In the genomic region with DNA sequence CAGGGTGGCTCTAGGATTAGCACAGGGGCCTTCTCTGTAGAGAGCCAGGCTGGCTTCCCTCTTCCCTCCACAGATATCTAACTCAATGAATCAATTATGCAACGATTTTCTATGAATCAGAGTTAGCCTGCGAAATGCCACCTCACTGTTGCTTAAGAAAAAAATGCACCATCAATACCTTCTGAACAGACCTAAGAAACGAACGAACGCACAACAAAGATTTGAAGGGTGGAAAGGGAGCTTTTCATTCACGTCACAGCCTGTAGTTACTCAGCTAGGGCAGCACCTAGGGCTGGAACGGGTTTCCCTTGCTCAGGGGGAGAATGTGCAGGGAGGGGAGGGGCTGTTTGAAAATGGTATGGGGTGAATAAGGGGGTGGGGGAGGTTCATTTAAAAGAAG, we compare ENCODE assay signal across 8 mouse cellular contexts. TPM values are rescaled to one million over a fixed set of nuclear protein-coding genes. Genes with fewer than 3 reads are reported as not detected.
DNase-seq lines count a peak whose midpoint lies in the region; ATAC-seq and TF ChIP-seq lines count a peak whose summit lies in the region.
"Had no signal": no experiment of that assay in that cellular context is flagged by ENCODE, and none has a peak within 500 bp of the region (broad histone marks: within the 10 kb centered on the region; RNA-seq: fewer than 3 reads in every experiment).

No protein-coding gene starts in this region.

- peak overlapping the region; percentile 75 for H3K4me2 ChIP-seq in embryonic facial prominence, embryonic 13.5 days
- peak overlapping the region; percentile 86 for H3K4me2 ChIP-seq in hindbrain, embryonic 13.5 days
- H3K4me2 ChIP-seq in neural tube, embryonic 12.5 days (replicated peaks): peak overlapping the region; percentile 61

- 0 out of 2 replicates have a peak overlapping the region, but pooled peaks have one; percentile 32 for H3K9ac ChIP-seq in embryonic facial prominence, embryonic 13.5 days
- peak overlapping the region; percentile 98 for H3K9ac ChIP-seq in hindbrain, embryonic 13.5 days
- peak overlapping the region; percentile 94; the same call in 1 of the 2 replicates for H3K9ac ChIP-seq in neural tube, embryonic 12.5 days

- peaks cover 44% of the 10 kb centered on the region for H3K4me1 ChIP-seq in embryonic facial prominence, embryonic 13.5 days
- H3K4me1 ChIP-seq in hindbrain, embryonic 13.5 days (replicated peaks): peaks cover 65% of the 10 kb centered on the region
- H3K4me1 ChIP-seq in neural tube, embryonic 12.5 days: peaks cover 42% of the 10 kb centered on the region

- no peaks in the 10 kb centered on the region; the same call in 1 of the 2 replicates for H3K9me3 ChIP-seq in embryonic facial prominence, embryonic 13.5 days
- no peaks in the 10 kb centered on the region for H3K9me3 ChIP-seq in hindbrain, embryonic 13.5 days
- no peaks in the 10 kb centered on the region for H3K9me3 ChIP-seq in neural tube, embryonic 12.5 days

- peaks cover 37% of the 10 kb centered on the region for H3K36me3 ChIP-seq in embryonic facial prominence, embryonic 13.5 days
- peaks cover 40% of the 10 kb centered on the region for H3K36me3 ChIP-seq in hindbrain, embryonic 13.5 days
- peaks cover 39% of the 10 kb centered on the region for H3K36me3 ChIP-seq in neural tube, embryonic 12.5 days

- H3K27me3 ChIP-seq in embryonic facial prominence, embryonic 13.5 days: no peaks in the 10 kb centered on the region
- no peaks in the 10 kb centered on the region for H3K27me3 ChIP-seq in hindbrain, embryonic 13.5 days
- no peaks in the 10 kb centered on the region for H3K27me3 ChIP-seq in neural tube, embryonic 12.5 days (replicated peaks)

- peak overlapping the region; percentile 28 for H3K4me3 ChIP-seq in left cerebral cortex, adult 2 months
- peak overlapping the region; percentile 90; the same call in 1 of the 2 replicates for H3K4me3 ChIP-seq in embryonic facial prominence, embryonic 13.5 days
- peak overlapping the region; percentile 88 for H3K4me3 ChIP-seq in hindbrain, embryonic 13.5 days
- peak overlapping the region; percentile 88 for H3K4me3 ChIP-seq in neural tube, embryonic 12.5 days
- H3K4me3 ChIP-seq: erythroblast, embryonic 14.5 days had no signal

- no peak for ATAC-seq in embryonic facial prominence, embryonic 13.5 days (ENCODE audit: insufficient number of reproducible peaks, insufficient read depth, low FRiP score, low TSS enrichment, low read depth)
- no peak for ATAC-seq in hindbrain, embryonic 13.5 days (ENCODE audit: low FRiP score)
- ATAC-seq in neural tube, embryonic 12.5 days (ENCODE audit: low FRiP score, low read depth): no peak

- peak overlapping the region; percentile 61 for H3K27ac ChIP-seq in left cerebral cortex, adult 2 months
- H3K27ac ChIP-seq in embryonic facial prominence, embryonic 13.5 days: no peak overlapping the region
- peak overlapping the region; percentile 99 for H3K27ac ChIP-seq in hindbrain, embryonic 13.5 days
- H3K27ac ChIP-seq in neural tube, embryonic 12.5 days: no peak overlapping the region

- DNase-seq in left cerebral cortex, adult 2 months (ENCODE audit: extremely low spot score in 1 of 2, low spot score in 2 of 2): no peak
- no peak for DNase-seq in left cerebral cortex, postnatal 36 days (ENCODE audit: low spot score in 2 of 2)
- DNase-seq in thymus, postnatal 10 days (ENCODE audit: low spot score in 2 of 2): no peak
- no peak for DNase-seq in frontal cortex, postnatal 25 days (ENCODE audit: low spot score in 2 of 2)

- intact Hi-C loops in left cerebral cortex, adult 2 months (cut with DNase I): loop anchor here (5.0 to 10.0 kb wide), 2 partner anchors 129 to 246 kb away; no protein-coding TSS in a partner anchor
- intact Hi-C loops in left cerebral cortex, postnatal 36 days (cut with DNase I): loop anchor here (5.0 to 10.0 kb wide), 2 partner anchors 49 to 574 kb away; no protein-coding TSS in a partner anchor

- WGBS in embryonic facial prominence, embryonic 13.5 days: 35% methylated on average over 7 of the region's 7 CpGs
- WGBS in hindbrain, embryonic 13.5 days: 21% methylated on average over 7 of the region's 7 CpGs
- WGBS in neural tube, embryonic 12.5 days: 32% methylated on average over 7 of the region's 7 CpGs

- TF ChIP-seq CTCF in left cerebral cortex, adult 2 months (IDR thresholded peaks at IDR 0.05): no peak

RNA-seq across cellular contexts. Expression of gene Trib2, which starts 5.8 kb away (rescaled TPM):
- total RNA-seq in left cerebral cortex, adult 2 months (2021): 10 to 100 TPM; 43.0 to 49.3 TPM
- total RNA-seq in left cerebral cortex, postnatal 36 days (2021): 10 to 100 TPM; 34.8 to 41.5 TPM
- polyA plus RNA-seq in embryonic facial prominence, embryonic 13.5 days (2015; fragmentation: Nextera tagmentation; extraction: Ambion mirVana): 48.2 and 54.7 TPM in 2 replicates
- 128 and 135 TPM in 2 replicates for polyA plus RNA-seq in hindbrain, embryonic 13.5 days (2015; fragmentation: Nextera tagmentation; extraction: Ambion mirVana)
- polyA plus RNA-seq in neural tube, embryonic 12.5 days (2016; fragmentation: Nextera tagmentation; extraction: Ambion mirVana): 101 and 104 TPM in 2 replicates
- polyA plus RNA-seq: erythroblast, embryonic 14.5 days had no signal

Comparison
In these comparisons a context has a peak if more than half of its experiments do, and no peak if none do; other contexts are left out.
1. H3K27ac ChIP-seq: peak in left cerebral cortex, adult 2 months (single experiment) and hindbrain, embryonic 13.5 days (single experiment); none in embryonic facial prominence, embryonic 13.5 days (single experiment) and neural tube, embryonic 12.5 days (single experiment).
2. H3K4me3 ChIP-seq: peak in every context shown above with its lines; median percentile 90 in embryonic facial prominence, embryonic 13.5 days; 88 in hindbrain, embryonic 13.5 days; 88 in neural tube, embryonic 12.5 days; 28 in left cerebral cortex, adult 2 months.
3. H3K9ac ChIP-seq: peak in every context shown above with its lines; median percentile 98 in hindbrain, embryonic 13.5 days; 94 in neural tube, embryonic 12.5 days; 32 in embryonic facial prominence, embryonic 13.5 days.
4. Peak in every context shown above with its lines, with median percentiles within 50 percentile points of each other: H3K4me2 ChIP-seq.